Mouse (Mus musculus) intestine, embryonic 14.5 days (tissue): ENCODE measurements around the gene Olfr1039. TPM values are rescaled to one million over a fixed set of nuclear protein-coding genes. Genes with fewer than 3 reads are reported as not detected.

Source experiments
- polyA plus RNA-seq: library from polyadenylated mRNA; unstranded; fragments of >200 nt; fragmentation: Nextera tagmentation; extraction: Ambion mirVana; gene quantifications from 2 replicates; pipeline ENCODE4 v1.2.1, GENCODE M21; 2014

Gene Olfr1039
- polyA plus RNA-seq, 1 experiment from 2014 or later: not detected

Other genes starting within 250 kb of the Olfr1039 start
- not detected in 2 replicates for gene Olfr1024, start 230.9 kb downstream of the Olfr1039 start, polyA plus RNA-seq
- gene Olfr1025-ps1, start 220.7 kb downstream of the Olfr1039 start, polyA plus RNA-seq: not detected in 2 replicates
- not detected in 2 replicates for gene Olfr1026, start 214.4 kb downstream of the Olfr1039 start, polyA plus RNA-seq
- not detected in 2 replicates for gene Olfr1028, start 185.5 kb downstream of the Olfr1039 start, polyA plus RNA-seq
- not detected in 2 replicates for gene Olfr1029, start 162.0 kb downstream of the Olfr1039 start, polyA plus RNA-seq
- not detected in 2 replicates for gene Olfr1030, start 156.7 kb downstream of the Olfr1039 start, polyA plus RNA-seq
- not detected in 2 replicates for gene Olfr1031, start 145.6 kb downstream of the Olfr1039 start, polyA plus RNA-seq
- not detected in 2 replicates for gene Olfr1032, start 130.4 kb downstream of the Olfr1039 start, polyA plus RNA-seq
- gene Olfr1033, start 115.3 kb downstream of the Olfr1039 start, polyA plus RNA-seq: 2.3 and 2.7 TPM in 2 replicates
- gene Olfr1034, start 90.1 kb downstream of the Olfr1039 start, polyA plus RNA-seq: 0.07 TPM in 1 of 2 replicates, not detected in the other
- gene Olfr1036, start 61.9 kb downstream of the Olfr1039 start, polyA plus RNA-seq: not detected in 2 replicates
- not detected in 2 replicates for gene Olfr1037, start 48.5 kb downstream of the Olfr1039 start, polyA plus RNA-seq
- gene Olfr1040, start 10.8 kb upstream of the Olfr1039 start, polyA plus RNA-seq: not detected in 2 replicates
- gene Olfr1042, start 25.9 kb upstream of the Olfr1039 start, polyA plus RNA-seq: not detected in 2 replicates
- not detected in 2 replicates for gene Olfr1043, start 31.6 kb upstream of the Olfr1039 start, polyA plus RNA-seq
- not detected in 2 replicates for gene Olfr1044, start 41.9 kb upstream of the Olfr1039 start, polyA plus RNA-seq
- not detected in 2 replicates for gene Olfr52, start 49.8 kb upstream of the Olfr1039 start, polyA plus RNA-seq
- not detected in 2 replicates for gene Olfr1045, start 67.1 kb upstream of the Olfr1039 start, polyA plus RNA-seq
- gene Olfr1046, start 83.4 kb upstream of the Olfr1039 start, polyA plus RNA-seq: not detected in 2 replicates
- gene Olfr1047, start 95.5 kb upstream of the Olfr1039 start, polyA plus RNA-seq: not detected in 2 replicates
- gene Olfr1048, start 104.4 kb upstream of the Olfr1039 start, polyA plus RNA-seq: not detected in 2 replicates
- gene Olfr1049, start 122.4 kb upstream of the Olfr1039 start, polyA plus RNA-seq: not detected in 2 replicates
- not detected in 2 replicates for gene Olfr1051, start 143.2 kb upstream of the Olfr1039 start, polyA plus RNA-seq
- not detected in 2 replicates for gene Olfr1052, start 156.5 kb upstream of the Olfr1039 start, polyA plus RNA-seq
- not detected in 2 replicates for gene Olfr1053, start 179.4 kb upstream of the Olfr1039 start, polyA plus RNA-seq
- not detected in 2 replicates for gene Olfr1054, start 199.5 kb upstream of the Olfr1039 start, polyA plus RNA-seq
- gene Olfr1055, start 214.4 kb upstream of the Olfr1039 start, polyA plus RNA-seq: not detected in 2 replicates
- gene Olfr1056, start 226.5 kb upstream of the Olfr1039 start, polyA plus RNA-seq: not detected in 2 replicates
- gene Olfr1057, start 242.5 kb upstream of the Olfr1039 start, polyA plus RNA-seq: not detected in 2 replicates